Mouse (Mus musculus): Measurements from ENCODE around the gene Il4ra.

- TF ChIP-seq POLR2A (IDR thresholded peaks at IDR 0.05; ENCODE audit: control insufficient read depth, extremely low read depth, insufficient read depth, low read length, poor library complexity) (no peak), CTCF (IDR thresholded peaks at IDR 0.05; ENCODE audit: borderline replicate concordance, control insufficient read depth, extremely low read depth, insufficient read depth, low read length, poor library complexity) (no peak)
These were observed 24.0 kb downstream of the Il4ra start for GRCm38 (mm10) chr7:125575738-125576540.

Data from thymus, adult 2 months (tissue).